Mouse (Mus musculus) limb, embryonic 10.5 days (tissue): ENCODE results near the gene Lmx1a. TPM values are rescaled to one million over a fixed set of nuclear protein-coding genes. Genes with fewer than 3 reads are reported as not detected.

Source experiments
- DNase-seq: peaks from one replicate; pipeline ENCODE4 v3.0.0-alpha.2; 2017; ENCODE audit warnings: low spot score
- H3K27ac ChIP-seq: fragments of 300-500 bp; sonication (generic); 2 replicates; pipeline ENCODE4 v1.5.1; 2016; ENCODE audit warnings: mild to moderate bottlenecking
- H3K27me3 ChIP-seq: fragments of 300-500 bp; sonication (generic); 2 replicates; pipeline ENCODE4 v1.6.1; 2016; ENCODE audit warnings: low read depth, mild to moderate bottlenecking; ENCODE audit not compliant: poor library complexity, severe bottlenecking
- H3K36me3 ChIP-seq: fragments of 300-500 bp; sonication (generic); 2 replicates; pipeline ENCODE4 v1.6.1; 2016; ENCODE audit warnings: mild to moderate bottlenecking, moderate library complexity
- H3K4me1 ChIP-seq: fragments of 300-500 bp; sonication (generic); 2 replicates; pipeline ENCODE4 v1.6.1; 2016
- H3K4me3 ChIP-seq: fragments of 300-500 bp; sonication (generic); 2 replicates; pipeline ENCODE4 v1.5.1; 2016; ENCODE audit warnings: mild to moderate bottlenecking, moderate library complexity
- H3K9me3 ChIP-seq: fragments of 300-500 bp; sonication (generic); replicated peaks from 2 replicates; pipeline ENCODE4 v1.6.1; 2016; ENCODE audit warnings: mild to moderate bottlenecking
- WGBS: fragments of 180-500 bp; shearing (Covaris S2); methylation state at CpG from one replicate; pipeline ENCODE4 v1.1.7; 2016; 5-methylcytosine and 5-hydroxymethylcytosine counted together
- polyA plus RNA-seq: library from polyadenylated mRNA; unstranded; fragments of >200 nt; fragmentation: Nextera tagmentation; extraction: Ambion mirVana; gene quantifications from 2 replicates; pipeline ENCODE4 v1.2.1, GENCODE M21; 2016

Lmx1a gene
- polyA plus RNA-seq, 1 experiment from 2014 or later = 1.2 TPM

- H3K9me3 ChIP-seq = no peaks in the 10 kb centered on the region
- H3K4me3 ChIP-seq = no peak overlapping the region
- no peak for DNase-seq
- 79% methylated on average over 11 of the region's 11 CpGs for WGBS
- no peak overlapping the region; the same call in 1 of the 2 replicates for H3K27ac ChIP-seq
- H3K4me1 ChIP-seq = no peaks in the 10 kb centered on the region
- H3K27me3 ChIP-seq = no peaks in the 10 kb centered on the region
- no peaks in the 10 kb centered on the region for H3K36me3 ChIP-seq
Observed at GRCm38 (mm10) chr1:167878354-167878753, 189.3 kb downstream of the Lmx1a start.

GRCm38 (mm10) chr1:167885776-167886175 is 196.7 kb downstream of the Lmx1a start:
- WGBS = 92% methylated on average over 5 of the region's 5 CpGs
- peaks cover 25% of the 10 kb centered on the region for H3K27me3 ChIP-seq
- H3K4me1 ChIP-seq = peaks cover 9% of the 10 kb centered on the region
- H3K4me3 ChIP-seq = no peak overlapping the region
- no peaks in the 10 kb centered on the region for H3K36me3 ChIP-seq
- H3K27ac ChIP-seq = no peak overlapping the region
- no peaks in the 10 kb centered on the region for H3K9me3 ChIP-seq
- no peak for DNase-seq

- Histone ChIP-seq H3K4me1 (peaks cover 11% of the 10 kb centered on the region), H3K9me3 (no peaks in the 10 kb centered on the region), H3K4me3 (peak overlapping the region; percentile 43), H3K27me3 (peaks cover 31% of the 10 kb centered on the region), H3K36me3 (no peaks in the 10 kb centered on the region), H3K27ac (peak overlapping the region; percentile 47; the same call in 1 of the 2 replicates)
- DNase-seq = no peak
- 79% methylated on average over 5 of the region's 5 CpGs for WGBS
Observed at GRCm38 (mm10) chr1:167888120-167888519, 199.1 kb downstream of the Lmx1a start.

DNA sequence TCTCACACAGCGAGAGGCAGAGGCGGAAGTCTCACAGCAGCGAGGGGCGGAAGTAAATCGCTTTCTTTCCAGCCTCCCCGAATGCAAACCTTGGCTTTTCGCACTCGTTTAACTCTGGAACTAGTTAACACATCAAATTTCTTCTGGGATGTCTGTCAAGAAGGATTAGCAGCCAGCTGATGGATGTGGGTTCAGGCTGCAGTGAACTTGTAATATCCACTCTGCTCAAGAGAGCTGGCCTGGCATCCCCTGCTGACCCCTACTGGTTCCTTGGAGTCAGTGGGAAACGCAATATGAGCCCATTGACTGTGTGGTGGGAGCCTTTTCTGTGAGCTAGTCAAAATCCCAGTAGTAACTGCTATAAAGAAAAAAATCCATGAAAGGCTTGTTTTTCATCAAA is 199.8 kb downstream of the Lmx1a start:
- Histone ChIP-seq H3K27ac (peak overlapping the region; percentile 47; the same call in 1 of the 2 replicates), H3K9me3 (no peaks in the 10 kb centered on the region), H3K4me3 (peak overlapping the region; percentile 43), H3K4me1 (peaks cover 14% of the 10 kb centered on the region), H3K36me3 (no peaks in the 10 kb centered on the region), H3K27me3 (peaks cover 31% of the 10 kb centered on the region)
- 12% methylated on average over 9 of the region's 9 CpGs for WGBS
- DNase-seq = peak; percentile 59

DNA sequence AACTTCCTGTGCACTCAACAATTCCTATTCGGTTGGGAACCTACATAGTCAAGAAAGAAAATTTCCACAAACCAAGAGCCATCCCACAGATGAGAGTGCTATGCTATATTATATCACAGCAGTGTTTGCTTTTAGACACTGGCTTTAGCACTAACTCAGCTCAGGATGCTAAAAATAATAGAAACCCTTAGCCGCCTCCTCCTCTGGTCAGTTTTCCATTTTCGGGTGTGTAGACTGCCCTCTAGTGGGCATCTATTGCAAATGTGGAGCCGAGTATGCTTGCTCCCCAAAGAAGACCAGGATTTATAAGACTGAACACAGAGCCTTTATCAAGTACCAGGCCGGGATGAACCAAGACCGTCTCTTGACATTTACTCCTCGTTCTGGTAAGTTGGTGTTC is 207.2 kb downstream of the Lmx1a start:
- 39% methylated on average over 7 of the region's 7 CpGs for WGBS
- 0 out of 2 replicates have a peak, but pooled peaks cover 7% of the 10 kb centered on the region for H3K27me3 ChIP-seq
- peak; percentile 49 for DNase-seq
- 0 out of 2 replicates have a peak, but pooled peaks cover 5% of the 10 kb centered on the region for H3K4me1 ChIP-seq
- no peak overlapping the region for H3K4me3 ChIP-seq
- H3K9me3 ChIP-seq = no peaks in the 10 kb centered on the region
- no peaks in the 10 kb centered on the region for H3K36me3 ChIP-seq
- no peak overlapping the region for H3K27ac ChIP-seq

Other genes starting within 250 kb of the Lmx1a start
- not detected in 2 replicates for gene Lrrc52, start 222.5 kb upstream of the Lmx1a start, polyA plus RNA-seq
- gene Rxrg, start 90.9 kb upstream of the Lmx1a start, polyA plus RNA-seq = 1.7 and 2.6 TPM in 2 replicates